Mouse (Mus musculus) ES-Bruce4 (cell line): ENCODE measurements around the gene Ncstn. TPM values are rescaled to one million over a fixed set of nuclear protein-coding genes. Genes with fewer than 3 reads are reported as not detected.
A peak's percentile ranks its signal among the peaks of the same experiment; 100 is the strongest.

Experiments
- H3K27ac ChIP-seq: 2 replicates; pipeline ENCODE4 v1.5.1; 2012; ENCODE audit warnings: low read length, inconsistent platforms; ENCODE audit not compliant: insufficient read depth
- H3K27me3 ChIP-seq: 2 replicates; pipeline ENCODE4 v1.6.1; 2012; ENCODE audit warnings: mild to moderate bottlenecking, low read length, inconsistent platforms; ENCODE audit not compliant: control insufficient read depth, poor library complexity, insufficient read depth, severe bottlenecking
- H3K36me3 ChIP-seq: 2 replicates; pipeline ENCODE4 v1.6.1; 2012; ENCODE audit warnings: inconsistent platforms, mild to moderate bottlenecking, low read length, moderate library complexity; ENCODE audit not compliant: control insufficient read depth, poor library complexity, insufficient read depth, severe bottlenecking
- H3K4me1 ChIP-seq: one replicate; pipeline ENCODE4 v1.8.1; 2011; ENCODE audit warnings: low read length; ENCODE audit not compliant: control insufficient read depth, insufficient read depth
- H3K4me3 ChIP-seq: 2 replicates; pipeline ENCODE4 v1.5.1; 2011; ENCODE audit warnings: low read depth, mild to moderate bottlenecking, low read length
- H3K9ac ChIP-seq: 2 replicates; pipeline ENCODE4 v1.6.1; 2012; ENCODE audit warnings: low read depth, mild to moderate bottlenecking, inconsistent platforms; ENCODE audit not compliant: poor library complexity, severe bottlenecking
- H3K9me3 ChIP-seq: replicated peaks from 2 replicates; pipeline ENCODE4 v1.6.1; 2012; ENCODE audit warnings: mild to moderate bottlenecking, low read length, inconsistent platforms; ENCODE audit not compliant: control insufficient read depth, poor library complexity, insufficient read depth, severe bottlenecking
- CTCF ChIP-seq: IDR thresholded peaks from one replicate; pipeline ENCODE4 v1.8.1; 2011; ENCODE audit warnings: low read depth, low read length
- EP300 ChIP-seq: IDR thresholded peaks from 2 replicates; pipeline ENCODE4 v1.6.1; 2011; ENCODE audit warnings: low read depth, low read length; ENCODE audit not compliant: insufficient read depth
- POLR2A ChIP-seq: IDR thresholded peaks from one replicate; pipeline ENCODE4 v1.8.1; 2011; ENCODE audit warnings: low read length; ENCODE audit not compliant: insufficient read depth
- polyA plus RNA-seq: library from polyadenylated mRNA; stranded (reverse); fragments of >200 nt; gene quantifications from 2 replicates; pipeline ENCODE4 v1.2.4, GENCODE M21; 2011; ENCODE audit warnings: low read depth; ENCODE audit not compliant: missing spikeins, insufficient read depth, insufficient read length

Gene Ncstn
- polyA plus RNA-seq, 1 experiment, result 54.2 TPM

DNA sequence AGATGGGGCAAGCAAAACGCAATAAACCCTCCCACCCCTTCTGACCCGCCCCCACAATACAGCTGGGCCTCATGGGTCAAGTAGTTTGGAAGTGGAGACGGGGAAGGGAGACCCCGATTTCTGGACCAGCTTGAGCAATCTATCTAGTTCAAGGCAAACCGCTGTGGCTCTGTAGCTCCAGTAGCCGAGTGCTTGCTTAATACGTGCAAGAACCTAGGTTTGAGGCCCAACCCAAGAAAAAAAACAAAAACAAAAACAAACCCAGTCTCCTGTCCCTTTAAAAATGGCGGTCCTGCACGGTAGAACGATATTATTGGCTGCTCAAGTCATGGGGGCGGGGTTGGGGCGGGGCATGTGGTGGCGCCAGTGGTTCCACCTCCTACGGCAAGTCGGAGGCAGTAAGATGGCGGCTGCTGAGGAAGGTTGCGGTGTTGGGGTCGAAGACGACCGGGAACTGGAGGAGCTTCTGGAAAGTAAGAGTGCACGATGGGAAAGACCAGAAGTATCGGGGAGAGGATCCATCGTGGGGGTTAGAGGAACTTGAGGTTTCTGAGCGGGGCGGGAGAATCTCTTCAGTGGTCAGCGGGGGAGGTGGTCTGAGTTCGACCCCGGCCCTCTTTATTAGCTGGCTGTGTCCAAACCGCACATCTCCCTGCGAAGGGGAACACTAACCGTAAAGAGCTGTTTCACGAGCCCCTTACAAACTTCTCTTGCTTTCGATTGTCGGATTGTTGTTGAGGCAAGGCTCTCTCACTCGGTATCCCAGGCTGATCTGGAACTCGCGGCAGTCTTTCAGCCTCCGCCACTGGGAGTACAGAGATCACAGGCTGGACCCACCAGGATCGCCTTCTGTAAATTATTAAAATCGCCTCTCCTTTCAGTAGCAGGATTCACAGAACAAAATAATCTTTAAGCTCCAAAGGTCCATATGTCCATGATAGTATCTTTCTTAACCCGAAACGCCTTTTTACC lies 44.1 kb upstream of the Ncstn start, which contains the start of gene Pex19:
TSS of gene Pex19 (plus strand) at position 380 of the 972 bp plus-strand sequence.
- Histone ChIP-seq H3K4me1 (peaks cover 2% of the 10 kb centered on the region), H3K9me3 (no peaks in the 10 kb centered on the region), H3K9ac (peak within 1 kb of the TSS; percentile 87), H3K36me3 (peaks cover 32% of the 10 kb centered on the region), H3K27ac (peak within 1 kb of the TSS; percentile 58), H3K27me3 (no peaks in the 10 kb centered on the region), H3K4me3 (peak within 1 kb of the TSS; percentile 100)
- peak; percentile 43 for TF ChIP-seq POLR2A
- no peak for TF ChIP-seq EP300

DNA sequence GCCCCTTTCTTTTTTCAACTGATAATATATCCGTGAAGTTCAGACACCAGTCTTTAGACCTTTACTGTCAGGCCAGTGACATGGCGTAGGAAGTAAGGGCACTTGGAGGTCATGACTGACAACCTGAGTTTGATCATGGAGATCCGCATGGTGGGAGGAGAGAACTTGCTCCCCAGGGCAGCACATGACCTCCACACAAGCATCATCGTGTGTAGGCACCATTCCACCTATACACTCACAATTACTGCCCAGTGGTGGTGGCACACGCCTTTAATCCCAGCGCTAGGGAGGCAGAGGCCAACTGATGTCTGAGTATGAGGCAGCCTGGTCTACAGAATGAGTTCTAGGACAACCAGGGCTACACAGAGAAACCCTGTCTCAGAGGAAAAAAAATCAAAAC lies 42.0 kb upstream of the Ncstn start:
- no peak overlapping the region for H3K9ac ChIP-seq

DNA sequence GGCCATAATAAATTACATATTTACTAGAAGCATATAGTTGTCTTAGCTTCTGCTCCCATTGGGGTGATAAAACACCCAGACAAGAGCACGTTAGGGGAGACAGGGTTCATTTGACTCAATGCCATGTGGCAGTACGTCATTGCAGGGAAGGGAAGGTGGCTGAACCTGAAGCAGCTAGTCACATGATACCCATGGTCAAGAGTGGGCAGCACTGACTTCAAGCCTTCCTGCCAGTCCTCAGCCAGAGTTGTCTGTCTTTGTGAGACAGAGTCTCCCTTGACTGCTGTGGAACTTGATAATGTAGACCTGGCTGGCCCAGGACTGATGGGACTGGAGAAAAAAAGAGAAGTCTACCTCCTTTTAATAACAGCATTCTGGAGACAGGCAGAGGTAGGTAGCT lies 40.1 kb upstream of the Ncstn start:
- no peak overlapping the region for H3K4me3 ChIP-seq
- peaks cover 2% of the 10 kb centered on the region for H3K4me1 ChIP-seq
- TF ChIP-seq EP300, result no peak
- no peak for TF ChIP-seq CTCF
- no peak for TF ChIP-seq POLR2A
- peaks cover 25% of the 10 kb centered on the region for H3K36me3 ChIP-seq
- no peaks in the 10 kb centered on the region for H3K9me3 ChIP-seq
- no peak overlapping the region for H3K27ac ChIP-seq
- no peak overlapping the region for H3K9ac ChIP-seq
- no peaks in the 10 kb centered on the region for H3K27me3 ChIP-seq

More for the DNA sequence above, 42.0 kb upstream of the Ncstn start:
- Histone ChIP-seq H3K36me3 (peaks cover 21% of the 10 kb centered on the region), H3K27me3 (no peaks in the 10 kb centered on the region), H3K27ac (no peak overlapping the region), H3K9me3 (no peaks in the 10 kb centered on the region), H3K4me1 (peaks cover 2% of the 10 kb centered on the region), H3K4me3 (no peak overlapping the region)
- TF ChIP-seq POLR2A (no peak), CTCF (no peak), EP300 (no peak)

DNA sequence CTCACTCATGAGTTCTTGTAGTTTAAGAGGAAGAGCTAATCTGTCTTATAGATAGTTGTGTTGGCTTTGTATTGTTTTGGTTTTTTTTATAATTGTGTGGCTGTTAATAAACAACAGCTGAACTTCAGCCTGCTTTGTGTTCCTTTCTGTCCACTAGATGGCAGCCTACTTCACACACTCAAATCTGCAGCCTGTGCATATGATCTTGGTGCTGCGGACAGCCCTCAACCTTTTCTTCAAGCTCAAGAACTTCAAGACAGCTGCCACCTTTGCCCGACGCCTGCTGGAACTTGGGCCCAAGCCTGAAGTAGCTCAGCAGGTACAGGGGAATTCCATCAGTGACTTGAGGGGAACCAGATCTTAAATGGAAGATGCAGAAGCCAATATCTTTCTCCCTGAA lies 37.1 kb upstream of the Ncstn start:
- H3K4me1 ChIP-seq, result no peaks in the 10 kb centered on the region
- no peak overlapping the region for H3K27ac ChIP-seq
- TF ChIP-seq POLR2A (no peak), CTCF (peak; percentile 55)
- peaks cover 45% of the 10 kb centered on the region for H3K36me3 ChIP-seq
- H3K9me3 ChIP-seq, result no peaks in the 10 kb centered on the region
- no peak overlapping the region for H3K9ac ChIP-seq
- H3K27me3 ChIP-seq, result no peaks in the 10 kb centered on the region
- H3K4me3 ChIP-seq, result no peak overlapping the region

DNA sequence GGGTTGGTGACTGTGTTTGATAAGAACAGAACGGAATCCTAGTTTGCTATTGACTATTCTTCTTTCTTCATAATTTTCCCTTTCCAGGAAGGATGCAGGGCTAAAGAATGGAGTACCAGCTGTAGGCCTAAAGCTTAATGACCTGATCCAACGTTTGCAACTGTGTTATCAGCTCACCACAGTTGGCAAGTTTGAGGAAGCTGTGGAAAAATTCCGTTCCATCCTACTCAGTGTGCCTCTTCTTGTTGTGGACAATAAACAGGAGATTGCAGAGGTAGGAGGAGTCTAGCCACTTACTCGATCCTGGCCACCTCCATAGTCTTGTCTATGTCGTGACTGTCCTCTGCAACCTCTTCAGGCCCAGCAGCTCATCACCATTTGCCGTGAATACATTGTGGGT lies 36.5 kb upstream of the Ncstn start:
- no peak overlapping the region for H3K4me3 ChIP-seq
- H3K36me3 ChIP-seq, result peaks cover 51% of the 10 kb centered on the region
- H3K27ac ChIP-seq, result no peak overlapping the region
- TF ChIP-seq EP300 (no peak), CTCF (no peak), POLR2A (no peak)
- H3K9ac ChIP-seq, result no peak overlapping the region
- H3K9me3 ChIP-seq, result no peaks in the 10 kb centered on the region
- no peaks in the 10 kb centered on the region for H3K4me1 ChIP-seq
- no peaks in the 10 kb centered on the region for H3K27me3 ChIP-seq

DNA sequence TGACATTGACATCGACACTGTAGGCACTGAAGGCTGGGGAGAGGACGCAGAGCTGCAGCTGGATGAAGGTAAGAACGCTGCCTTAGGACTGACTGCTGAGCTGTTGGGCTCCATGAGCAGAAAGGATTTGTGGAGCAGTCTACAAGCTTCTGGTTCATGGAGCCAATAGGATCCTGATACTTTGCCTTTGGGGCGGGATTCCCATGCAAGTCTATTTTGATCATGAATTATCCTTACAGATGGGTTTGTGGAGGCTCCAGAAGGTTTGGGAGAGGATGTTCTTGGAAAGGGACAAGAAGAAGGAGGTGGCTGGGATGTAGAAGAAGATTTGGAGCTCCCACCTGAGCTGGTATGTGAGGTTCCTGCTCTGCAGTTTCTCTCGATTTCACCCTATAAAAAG lies 34.4 kb upstream of the Ncstn start:
- no peak for TF ChIP-seq POLR2A
- TF ChIP-seq EP300, result no peak
- TF ChIP-seq CTCF, result no peak
- H3K36me3 ChIP-seq, result peaks cover 65% of the 10 kb centered on the region
- no peak overlapping the region for H3K27ac ChIP-seq
- H3K27me3 ChIP-seq, result no peaks in the 10 kb centered on the region
- no peaks in the 10 kb centered on the region for H3K4me1 ChIP-seq
- no peaks in the 10 kb centered on the region for H3K9me3 ChIP-seq
- no peak overlapping the region for H3K9ac ChIP-seq
- no peak overlapping the region for H3K4me3 ChIP-seq
